Mouse (Mus musculus): ENCODE measurements at regions not wholly inside any gene's neighbourhood (a gene's known extent, or its start where the extent isn't known, plus 50 kb on each side); places are given as distances from the start of the nearest gene placed in this dataset.

DNA sequence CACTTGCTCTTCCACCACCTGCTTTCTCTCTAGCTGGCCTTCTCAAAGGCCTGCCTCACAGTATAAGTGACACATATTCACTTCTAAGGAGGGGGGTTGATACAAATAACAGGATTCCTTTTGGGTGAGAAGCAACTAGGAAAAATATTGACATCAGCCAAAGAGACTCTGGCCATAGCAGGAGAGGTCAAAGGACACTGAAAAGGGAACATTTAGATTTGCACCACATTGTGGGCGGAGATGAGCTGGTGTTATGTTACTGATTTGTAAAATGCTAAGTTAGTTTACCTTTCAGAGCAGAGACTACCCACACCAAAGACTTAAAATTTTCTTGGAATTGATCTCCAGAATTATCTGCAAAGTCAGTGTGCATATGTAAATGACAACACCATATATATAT, 147.5 kb downstream of the Foxa2 start:
- no peak for TF ChIP-seq CTCF (IDR thresholded peaks at IDR 0.05; ENCODE audit: low read depth)
- no peak for TF ChIP-seq EP300 (IDR thresholded peaks at IDR 0.05; ENCODE audit: low read depth)

Measured in liver, embryonic 14.5 days (tissue).